Mouse (Mus musculus): Measurements from ENCODE around the gene Mtfr1l. TPM values are rescaled to one million over a fixed set of nuclear protein-coding genes. Genes with fewer than 3 reads are reported as not detected.

Gene Mtfr1l
- polyA plus RNA-seq, 1 experiment from 2014 or later: 115 TPM

DNA sequence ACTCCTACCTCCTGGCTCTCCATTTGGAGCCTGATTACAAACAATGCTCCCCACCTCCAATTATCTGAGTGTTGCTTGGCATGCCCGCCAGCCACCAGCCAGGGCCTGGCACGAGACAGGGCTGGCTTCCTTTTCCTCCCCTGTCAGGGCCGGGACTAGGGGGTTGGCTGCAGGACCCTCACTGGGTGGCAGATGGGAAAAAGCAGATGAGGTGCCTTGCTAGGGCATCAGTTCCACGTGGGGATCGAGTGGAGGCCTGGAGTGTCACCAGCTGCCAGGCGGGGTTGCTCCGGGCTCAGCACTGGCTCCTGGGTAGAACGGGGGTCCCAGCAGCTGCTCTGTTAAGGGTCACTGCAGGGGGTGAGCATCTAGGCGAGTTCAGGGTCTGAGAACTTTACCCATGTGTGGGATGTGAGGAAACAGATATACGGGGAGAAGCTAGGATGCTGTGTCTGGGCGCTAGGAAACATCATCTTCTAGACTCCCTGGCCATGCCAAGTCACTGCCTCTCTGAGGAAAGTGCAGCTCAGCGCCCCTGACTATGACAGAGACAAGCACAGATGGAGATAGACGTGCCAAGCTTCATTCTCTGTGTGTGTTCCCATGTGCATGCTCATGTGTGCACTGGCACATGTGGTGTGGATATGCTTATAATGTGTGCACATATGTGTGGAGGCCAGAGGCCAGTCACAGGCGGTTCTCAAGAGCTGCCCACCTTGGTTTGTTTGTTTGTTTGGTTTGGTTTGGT lies 35.7 kb upstream of the Mtfr1l start:
- no peak for ATAC-seq (replicated peaks; ENCODE audit: low FRiP score)
- H3K4me3 ChIP-seq (replicated peaks): no peak overlapping the region

DNA sequence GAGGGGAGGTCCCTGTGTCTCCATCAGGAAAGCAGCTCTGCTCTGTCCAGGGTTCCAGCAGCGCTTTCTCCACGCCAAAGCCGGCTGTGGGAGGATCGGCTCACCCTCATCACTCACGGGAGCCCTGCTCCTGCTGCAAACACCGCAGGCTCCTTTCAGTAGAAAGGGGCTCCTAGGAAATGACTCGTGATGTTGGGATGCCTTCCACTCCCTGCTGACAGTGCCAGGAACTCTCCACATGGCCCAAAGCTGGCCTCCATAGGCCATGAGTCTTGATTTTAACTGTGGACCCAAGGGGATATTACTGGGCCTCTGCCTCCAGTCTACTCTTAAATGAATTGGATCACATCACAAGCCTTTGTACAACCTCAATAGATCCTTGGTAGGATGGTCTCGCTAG lies 34.6 kb upstream of the Mtfr1l start:
- Histone ChIP-seq H3K4me3 (replicated peaks) (no peak overlapping the region), H3K9me3 (replicated peaks) (no peaks in the 10 kb centered on the region), H3K4me1 (0 out of 2 replicates have a peak, but pooled peaks cover 5% of the 10 kb centered on the region), H3K27me3 (no peaks in the 10 kb centered on the region), H3K9ac (no peak overlapping the region), H3K4me2 (no peak overlapping the region), H3K27ac (no peak overlapping the region), H3K36me3 (peaks cover 12% of the 10 kb centered on the region)
- 72% methylated on average over 8 of the region's 8 CpGs for WGBS
- ATAC-seq (replicated peaks; ENCODE audit: low FRiP score): no peak

More for the DNA sequence above, 35.7 kb upstream of the Mtfr1l start:
- Histone ChIP-seq H3K4me1 (0 out of 2 replicates have a peak, but pooled peaks cover 5% of the 10 kb centered on the region), H3K9me3 (replicated peaks) (no peaks in the 10 kb centered on the region), H3K9ac (no peak overlapping the region), H3K4me2 (no peak overlapping the region), H3K27me3 (no peaks in the 10 kb centered on the region), H3K36me3 (peaks cover 11% of the 10 kb centered on the region; the same call in 1 of the 2 replicates), H3K27ac (no peak overlapping the region)
- 64% methylated on average over 14 of the region's 14 CpGs for WGBS

DNA sequence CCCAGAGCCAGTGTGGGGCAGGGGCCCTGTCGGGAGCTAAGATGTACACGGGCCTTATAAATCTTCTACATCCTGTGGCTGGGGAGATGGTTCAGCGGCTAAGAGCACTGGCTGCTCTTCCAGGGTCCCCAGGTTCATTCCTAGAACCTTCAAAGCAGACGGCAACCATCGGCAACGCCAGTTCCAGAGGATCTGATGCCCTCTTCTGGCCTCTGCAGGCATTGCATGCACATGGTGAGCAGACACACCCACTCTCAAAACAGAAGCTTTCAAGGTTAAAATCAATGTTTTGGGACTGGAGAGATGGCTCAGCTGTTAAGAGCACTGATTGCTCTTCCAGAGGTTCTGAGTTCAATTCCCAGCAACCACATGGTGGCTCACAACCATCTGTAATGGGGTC lies 34.0 kb upstream of the Mtfr1l start:
- Histone ChIP-seq H3K4me3 (replicated peaks) (no peak overlapping the region), H3K9me3 (replicated peaks) (no peaks in the 10 kb centered on the region), H3K27ac (no peak overlapping the region), H3K4me1 (0 out of 2 replicates have a peak, but pooled peaks cover 5% of the 10 kb centered on the region), H3K27me3 (no peaks in the 10 kb centered on the region), H3K36me3 (peaks cover 11% of the 10 kb centered on the region), H3K9ac (no peak overlapping the region), H3K4me2 (no peak overlapping the region)
- ATAC-seq (replicated peaks; ENCODE audit: low FRiP score): no peak
- WGBS: 71% methylated on average over 6 of the region's 6 CpGs

DNA sequence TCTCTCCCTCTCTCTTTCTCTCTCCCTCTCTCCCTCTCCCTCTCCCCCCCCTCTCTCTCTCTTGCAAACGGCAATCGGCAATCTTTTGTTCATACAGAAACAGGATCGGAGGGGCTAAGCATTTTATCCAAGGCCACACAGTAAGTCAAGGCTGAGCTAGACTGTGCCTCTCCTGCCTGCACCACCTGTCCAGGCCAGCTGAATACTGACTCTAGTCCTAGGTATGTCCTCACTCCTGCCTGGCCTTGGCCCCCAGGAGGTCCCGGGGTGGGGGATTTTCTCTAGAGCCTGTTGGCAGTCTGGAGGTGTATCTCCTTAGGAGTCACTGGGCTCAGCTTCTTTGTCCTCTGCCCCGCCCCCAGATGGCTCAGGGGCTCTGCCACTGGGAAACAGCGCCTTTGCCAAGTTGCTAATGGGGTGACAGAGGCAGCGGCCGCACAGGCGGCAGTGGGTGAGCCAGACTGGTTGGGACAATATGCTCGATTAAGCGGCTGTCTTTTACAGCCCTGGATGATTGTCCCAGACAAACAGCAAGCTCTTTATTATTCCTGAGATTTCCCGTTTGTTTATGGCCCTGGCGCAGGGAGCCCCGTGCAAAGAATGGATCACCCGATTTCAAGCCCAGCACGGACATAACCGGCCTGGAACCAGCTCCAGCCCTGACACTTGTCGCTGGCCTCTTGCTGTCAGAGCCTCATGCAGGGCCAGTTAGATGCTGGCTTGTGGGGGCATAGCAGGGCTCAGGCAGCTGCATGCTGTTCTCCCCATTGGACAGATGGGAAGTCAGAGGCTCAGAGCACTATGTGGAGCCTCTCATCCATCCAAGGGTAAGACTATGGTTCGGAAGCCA lies 32.4 kb upstream of the Mtfr1l start:
- Histone ChIP-seq H3K9ac (0 out of 2 replicates have a peak overlapping the region, but pooled peaks have one; percentile 7), H3K36me3 (peaks cover 11% of the 10 kb centered on the region), H3K4me2 (no peak overlapping the region), H3K27me3 (no peaks in the 10 kb centered on the region), H3K9me3 (replicated peaks) (no peaks in the 10 kb centered on the region), H3K4me1 (0 out of 2 replicates have a peak, but pooled peaks cover 5% of the 10 kb centered on the region), H3K27ac (no peak overlapping the region), H3K4me3 (replicated peaks) (no peak overlapping the region)
- WGBS: 34% methylated on average over 19 of the region's 19 CpGs
- no peak for ATAC-seq (replicated peaks; ENCODE audit: low FRiP score)

DNA sequence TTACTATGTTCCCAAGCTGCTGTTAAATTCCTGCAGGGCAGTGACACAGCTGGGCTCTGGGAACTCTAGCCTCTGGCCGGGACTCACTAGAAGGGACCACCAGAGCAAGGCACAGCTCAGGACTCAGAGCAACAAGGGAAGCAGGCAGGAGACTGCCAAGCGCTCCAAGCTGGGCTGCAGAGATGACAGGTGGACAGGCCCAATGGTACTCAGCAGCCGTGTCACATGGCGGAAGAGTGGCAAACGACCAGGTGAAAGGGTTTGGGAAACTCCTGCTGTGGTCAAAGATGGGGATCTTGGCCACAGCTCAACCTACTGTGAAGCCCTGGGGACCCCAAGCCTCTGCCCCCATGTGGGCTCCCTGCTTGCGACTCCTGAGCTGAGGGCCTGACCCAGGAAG lies 28.9 kb upstream of the Mtfr1l start:
- no peaks in the 10 kb centered on the region for H3K9me3 ChIP-seq (replicated peaks)
- no peak overlapping the region for H3K4me2 ChIP-seq
- H3K4me1 ChIP-seq: 0 out of 2 replicates have a peak, but pooled peaks cover 5% of the 10 kb centered on the region
- no peak for ATAC-seq (replicated peaks; ENCODE audit: low FRiP score)
- H3K36me3 ChIP-seq: peaks cover 11% of the 10 kb centered on the region
- 85% methylated on average over 6 of the region's 6 CpGs for WGBS
- no peak overlapping the region for H3K9ac ChIP-seq
- no peak overlapping the region for H3K4me3 ChIP-seq (replicated peaks)
- H3K27ac ChIP-seq: no peak overlapping the region
- H3K27me3 ChIP-seq: no peaks in the 10 kb centered on the region

DNA sequence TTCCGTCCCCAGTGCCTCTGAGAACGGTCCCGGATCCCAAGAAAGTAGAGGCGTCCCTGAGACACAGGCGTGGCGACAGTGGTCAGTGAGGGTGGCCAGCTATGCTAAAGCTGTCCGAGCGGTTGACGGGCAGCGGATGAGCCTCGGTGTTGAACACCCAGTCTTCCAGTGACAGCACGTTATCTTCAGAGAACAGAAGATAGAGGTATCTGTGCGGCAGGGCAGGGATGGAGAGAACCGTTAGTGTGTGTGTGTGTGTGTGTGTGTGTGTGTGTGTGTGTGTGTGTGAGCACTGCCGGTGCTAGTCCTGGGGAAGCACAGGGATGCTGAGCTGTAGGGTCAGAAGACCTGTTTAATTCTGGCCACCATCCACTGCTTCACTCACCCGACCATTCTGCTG lies 28.4 kb upstream of the Mtfr1l start:
- Histone ChIP-seq H3K27ac (no peak overlapping the region), H3K36me3 (peaks cover 11% of the 10 kb centered on the region), H3K4me2 (no peak overlapping the region), H3K9me3 (replicated peaks) (no peaks in the 10 kb centered on the region), H3K4me1 (0 out of 2 replicates have a peak, but pooled peaks cover 5% of the 10 kb centered on the region), H3K4me3 (replicated peaks) (no peak overlapping the region), H3K27me3 (no peaks in the 10 kb centered on the region), H3K9ac (no peak overlapping the region)
- WGBS: 90% methylated on average over 16 of the region's 16 CpGs
- ATAC-seq (replicated peaks; ENCODE audit: low FRiP score): no peak

DNA sequence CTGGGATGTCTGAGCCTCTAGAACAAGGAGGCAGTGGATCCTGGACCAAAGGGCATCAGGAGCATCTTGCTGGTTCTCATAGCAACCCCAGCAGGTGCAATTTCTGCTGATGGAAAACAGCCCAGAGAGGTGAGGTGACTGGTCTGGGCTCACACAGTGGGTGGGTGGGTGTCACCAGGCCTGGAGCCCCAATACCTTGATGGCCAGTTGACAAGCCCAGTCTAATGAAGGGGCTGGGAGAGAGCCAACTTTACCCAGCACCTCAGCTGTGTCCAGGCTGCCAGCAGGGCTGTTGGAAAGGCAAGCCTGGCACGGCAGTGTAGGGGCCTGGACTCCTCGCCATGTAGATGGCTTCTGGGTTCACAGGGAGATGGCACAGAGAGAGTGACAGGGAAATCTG lies 26.8 kb upstream of the Mtfr1l start:
- H3K36me3 ChIP-seq: peaks cover 11% of the 10 kb centered on the region
- H3K9ac ChIP-seq: no peak overlapping the region
- H3K4me1 ChIP-seq: peaks cover 9% of the 10 kb centered on the region
- H3K4me2 ChIP-seq: no peak overlapping the region
- no peak overlapping the region for H3K27ac ChIP-seq
- no peaks in the 10 kb centered on the region for H3K27me3 ChIP-seq
- ATAC-seq (replicated peaks; ENCODE audit: low FRiP score): no peak
- H3K9me3 ChIP-seq (replicated peaks): no peaks in the 10 kb centered on the region
- 89% methylated on average over 2 of the region's 2 CpGs for WGBS
- no peak overlapping the region for H3K4me3 ChIP-seq (replicated peaks)

DNA sequence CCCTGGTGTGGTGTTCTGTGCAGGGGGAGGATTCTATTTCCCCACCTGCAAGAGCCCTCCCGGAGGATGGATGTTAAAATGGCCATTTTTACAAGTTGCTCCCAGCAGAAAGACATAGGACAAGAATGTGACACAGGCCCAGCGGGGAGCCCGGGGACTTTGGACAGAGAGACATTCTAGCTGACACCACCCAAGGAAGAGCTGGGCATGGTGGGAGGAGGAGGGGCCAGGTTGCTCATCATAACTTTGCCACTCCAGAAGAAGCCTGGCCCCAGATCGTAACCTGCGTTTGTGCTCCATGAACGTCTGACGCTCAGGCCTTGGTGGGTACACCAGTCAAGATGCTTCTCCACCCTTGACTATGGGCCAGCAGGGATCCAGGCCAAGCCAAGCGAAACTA lies 25.5 kb upstream of the Mtfr1l start:
- Histone ChIP-seq H3K9me3 (replicated peaks) (no peaks in the 10 kb centered on the region), H3K27me3 (no peaks in the 10 kb centered on the region), H3K4me2 (no peak overlapping the region), H3K27ac (no peak overlapping the region), H3K4me3 (replicated peaks) (no peak overlapping the region), H3K36me3 (peaks cover 8% of the 10 kb centered on the region), H3K4me1 (peaks cover 13% of the 10 kb centered on the region), H3K9ac (no peak overlapping the region)
- no peak for ATAC-seq (replicated peaks; ENCODE audit: low FRiP score)
- 86% methylated on average over 8 of the region's 8 CpGs for WGBS

DNA sequence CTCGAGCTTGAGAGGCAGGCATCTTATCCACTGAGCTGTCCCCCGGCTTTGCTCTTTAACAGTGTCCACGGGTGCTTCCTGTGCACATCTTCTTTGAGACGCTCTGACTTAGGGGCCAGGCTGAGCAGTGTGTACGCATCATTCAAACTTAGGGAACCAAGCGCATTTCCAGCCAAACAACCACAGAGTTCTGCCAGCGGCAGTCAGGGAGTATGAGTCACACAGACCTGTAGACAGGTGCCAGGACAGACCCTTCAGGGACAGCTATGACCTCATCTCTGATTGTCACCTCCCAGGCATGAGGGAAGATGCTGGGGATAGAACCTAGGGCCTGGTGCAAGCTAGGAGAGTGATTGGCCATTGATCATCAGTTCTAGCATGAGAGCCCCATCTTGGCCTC lies 24.0 kb upstream of the Mtfr1l start:
- Histone ChIP-seq H3K4me1 (peaks cover 13% of the 10 kb centered on the region), H3K4me2 (no peak overlapping the region), H3K27ac (no peak overlapping the region), H3K9ac (no peak overlapping the region), H3K36me3 (no peaks in the 10 kb centered on the region), H3K27me3 (no peaks in the 10 kb centered on the region), H3K4me3 (replicated peaks) (no peak overlapping the region), H3K9me3 (replicated peaks) (no peaks in the 10 kb centered on the region)
- ATAC-seq (replicated peaks; ENCODE audit: low FRiP score): no peak
- WGBS: 79% methylated on average over 7 of the region's 7 CpGs

DNA sequence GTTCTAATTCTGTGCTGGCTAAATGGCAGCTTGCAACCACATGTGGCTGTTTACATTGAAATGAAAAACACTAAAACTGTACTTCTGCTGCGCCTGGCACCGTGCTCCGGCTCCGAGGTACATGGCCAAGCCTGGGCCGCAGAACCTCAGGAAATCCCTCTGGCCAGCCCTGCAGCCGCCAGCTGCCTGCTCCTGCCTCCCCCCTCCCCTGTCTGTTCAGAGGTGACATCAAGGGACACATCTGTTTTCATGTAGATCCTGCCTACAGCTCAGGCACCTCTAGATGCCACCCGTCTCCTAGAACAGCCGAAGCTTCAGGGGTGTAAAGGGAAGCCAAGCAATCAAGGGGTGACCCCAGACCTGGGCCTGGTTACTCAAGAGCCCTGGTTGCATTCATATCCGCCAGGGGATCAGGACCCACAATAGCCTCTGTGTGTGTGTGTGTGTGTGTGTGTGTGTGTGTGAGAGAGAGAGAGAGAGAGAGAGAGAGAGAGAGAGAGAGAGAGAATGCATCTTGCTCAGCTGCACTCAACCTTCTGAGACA lies 23.5 kb upstream of the Mtfr1l start:
- H3K4me1 ChIP-seq: peaks cover 13% of the 10 kb centered on the region
- no peak overlapping the region for H3K9ac ChIP-seq
- WGBS: 48% methylated on average over 9 of the region's 9 CpGs
- H3K27ac ChIP-seq: no peak overlapping the region
- no peak overlapping the region for H3K4me3 ChIP-seq (replicated peaks)
- no peaks in the 10 kb centered on the region for H3K36me3 ChIP-seq
- ATAC-seq (replicated peaks; ENCODE audit: low FRiP score): no peak
- no peak overlapping the region for H3K4me2 ChIP-seq
- no peaks in the 10 kb centered on the region for H3K9me3 ChIP-seq (replicated peaks)
- H3K27me3 ChIP-seq: no peaks in the 10 kb centered on the region

DNA sequence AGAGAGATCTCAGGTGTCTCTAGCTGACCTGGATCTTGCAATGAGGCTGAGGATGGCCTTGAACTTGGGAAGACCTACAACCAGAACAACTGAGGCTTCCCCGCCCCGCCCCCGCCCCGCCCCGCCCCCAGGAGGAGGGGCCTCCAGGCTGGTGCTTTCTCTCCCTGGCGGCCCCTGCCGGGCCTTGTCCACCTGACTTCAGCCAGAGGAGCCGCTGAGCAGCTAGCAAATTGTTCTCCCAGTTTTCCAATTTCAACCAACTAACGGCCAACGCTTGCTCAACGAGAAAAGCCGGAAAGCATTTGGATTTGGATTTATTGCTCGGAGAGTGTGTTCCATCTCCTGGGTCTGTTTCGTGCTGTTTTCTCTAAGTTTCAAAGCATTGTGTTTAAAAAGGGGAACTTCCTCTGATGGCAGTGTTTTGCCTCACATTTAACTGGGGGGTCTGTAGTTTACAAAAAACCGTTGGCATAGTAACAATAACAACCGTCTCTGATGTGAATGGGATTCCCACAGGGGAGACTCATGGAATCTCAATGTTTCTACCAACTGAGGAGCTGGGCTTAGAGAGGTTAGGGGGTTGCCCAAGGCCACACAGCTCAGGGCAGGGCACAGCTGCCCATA lies 22.6 kb upstream of the Mtfr1l start:
- Histone ChIP-seq H3K36me3 (no peaks in the 10 kb centered on the region), H3K4me2 (no peak overlapping the region), H3K4me3 (replicated peaks) (no peak overlapping the region), H3K27ac (no peak overlapping the region), H3K4me1 (peaks cover 13% of the 10 kb centered on the region), H3K9me3 (replicated peaks) (no peaks in the 10 kb centered on the region), H3K27me3 (no peaks in the 10 kb centered on the region), H3K9ac (no peak overlapping the region)
- 15% methylated on average over 16 of the region's 16 CpGs for WGBS
- ATAC-seq (replicated peaks; ENCODE audit: low FRiP score): no peak

All from kidney, embryonic 15.5 days (tissue).